Mouse (Mus musculus): ENCODE data around the gene Megf6.
A peak's percentile ranks its signal among the peaks of the same experiment; 100 is the strongest.

Megf6 gene

DNA sequence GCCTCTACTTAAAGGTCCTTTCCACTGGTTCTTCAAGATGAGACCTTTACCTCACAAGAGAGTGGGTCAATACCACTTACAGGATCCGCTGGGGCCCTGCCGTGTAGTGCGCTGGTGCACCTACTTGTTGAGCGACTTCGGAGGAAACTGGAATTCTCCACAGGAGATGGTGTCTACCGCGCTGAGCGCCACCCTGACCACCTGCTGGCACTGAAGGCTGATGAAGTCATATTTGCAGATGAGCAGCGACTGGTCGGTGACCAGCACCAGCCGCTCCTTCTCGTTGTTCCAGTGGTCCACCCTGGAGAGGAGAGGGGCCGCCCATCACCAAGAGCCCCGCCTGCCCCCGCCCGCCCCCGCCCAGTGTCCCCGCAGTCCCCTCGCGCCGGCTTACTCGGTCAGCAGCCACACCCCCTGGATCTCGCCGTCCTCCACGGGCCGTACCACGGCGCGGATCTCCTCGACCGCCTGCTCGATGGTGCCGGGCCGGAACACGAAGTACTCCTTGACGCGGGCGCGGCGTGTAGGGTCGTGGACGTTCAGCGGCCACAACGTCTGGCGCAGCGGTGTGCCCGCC lies 10.5 kb upstream of the Megf6 start:
- DNase-seq (ENCODE audit: low read depth, low spot score) = peak; percentile 44

DNA sequence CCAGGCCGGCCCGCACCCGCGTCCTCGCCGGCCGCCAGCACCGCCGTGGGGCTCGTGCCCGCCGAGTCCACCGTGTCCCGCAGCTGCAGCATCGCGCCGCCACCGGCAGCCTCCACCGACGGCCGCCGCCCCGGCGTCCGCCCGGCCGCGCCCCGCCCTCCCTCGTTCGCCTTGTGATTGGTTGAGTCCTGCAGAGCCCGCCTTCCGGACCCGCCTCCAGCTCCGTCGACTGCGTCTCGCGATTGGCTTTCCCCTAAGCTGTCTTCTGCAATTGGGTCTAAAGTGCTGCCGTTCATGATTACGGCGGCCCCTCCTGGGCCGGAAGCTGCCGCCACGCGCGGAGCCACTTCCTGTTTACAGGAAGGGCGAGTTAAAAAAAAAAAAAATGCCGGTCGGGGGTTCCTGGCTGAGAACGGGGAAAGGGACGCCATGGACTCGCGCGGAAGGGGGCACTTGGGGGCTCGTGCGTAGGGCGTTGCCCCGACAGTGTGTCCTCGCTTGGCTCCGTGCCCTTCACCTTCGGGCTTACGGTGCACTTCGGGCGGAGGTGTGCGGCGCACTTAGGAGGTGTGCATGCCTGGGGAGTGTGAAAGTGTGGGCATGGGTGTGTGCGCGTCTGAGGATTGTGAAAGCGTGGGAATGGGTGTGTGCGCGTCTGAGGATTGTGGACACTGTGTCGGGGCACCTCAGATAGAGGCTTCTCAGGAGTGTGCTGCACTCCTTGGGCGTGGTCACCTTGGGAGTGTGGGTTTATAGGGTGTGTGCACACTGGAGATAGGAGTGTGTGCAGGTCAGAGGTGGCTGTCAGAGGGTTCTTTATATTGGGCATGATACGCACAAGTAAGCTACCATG lies 9.8 kb upstream of the Megf6 start, which contains the start of gene Tprgl:
Gene Tprgl (minus strand): TSS at position 129 of the 853 bp plus-strand sequence.
- peak; percentile 98 for DNase-seq (ENCODE audit: low read depth, low spot score)

DNA sequence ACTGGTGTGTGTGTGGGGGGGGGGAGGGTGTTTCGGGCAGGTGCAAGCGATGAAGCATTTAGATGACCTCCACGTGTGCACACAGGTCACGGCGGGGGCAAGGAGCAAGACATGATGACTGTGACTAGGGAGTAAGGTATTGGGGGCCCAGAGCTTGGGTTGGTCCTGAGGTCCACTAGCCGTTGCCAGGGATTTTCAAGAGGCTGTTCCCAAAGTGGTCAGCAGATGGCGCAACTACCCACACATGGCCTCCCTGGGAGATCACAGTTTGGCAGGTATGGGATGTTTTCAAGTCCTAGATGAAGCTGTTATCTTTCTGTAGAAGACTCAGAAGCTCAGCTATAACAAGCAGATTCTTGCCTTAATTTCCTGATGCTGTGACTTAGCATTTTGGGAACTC lies 7.2 kb upstream of the Megf6 start:
- peak; percentile 84 for DNase-seq (ENCODE audit: low read depth, low spot score)

DNA sequence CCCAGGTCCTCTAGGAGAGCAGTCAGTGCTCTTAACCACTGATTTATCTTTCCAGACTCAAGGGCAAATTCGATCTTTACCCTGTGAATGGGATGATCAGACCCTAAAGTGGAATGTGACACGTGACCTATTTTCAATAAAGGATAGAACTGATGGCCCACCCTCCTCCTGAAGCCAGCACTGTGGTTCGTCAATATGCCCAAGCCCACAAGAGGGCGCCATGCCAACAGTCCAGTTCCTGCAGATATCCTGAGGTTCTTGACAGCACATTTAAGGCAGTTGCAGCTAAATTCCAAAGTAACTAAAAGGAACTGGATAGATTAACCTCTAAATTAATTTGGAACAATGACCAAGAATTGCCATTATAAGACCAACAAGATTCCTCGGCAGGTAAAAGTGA lies 3.5 kb upstream of the Megf6 start:
- DNase-seq (ENCODE audit: low read depth, low spot score) = peak; percentile 67

DNA sequence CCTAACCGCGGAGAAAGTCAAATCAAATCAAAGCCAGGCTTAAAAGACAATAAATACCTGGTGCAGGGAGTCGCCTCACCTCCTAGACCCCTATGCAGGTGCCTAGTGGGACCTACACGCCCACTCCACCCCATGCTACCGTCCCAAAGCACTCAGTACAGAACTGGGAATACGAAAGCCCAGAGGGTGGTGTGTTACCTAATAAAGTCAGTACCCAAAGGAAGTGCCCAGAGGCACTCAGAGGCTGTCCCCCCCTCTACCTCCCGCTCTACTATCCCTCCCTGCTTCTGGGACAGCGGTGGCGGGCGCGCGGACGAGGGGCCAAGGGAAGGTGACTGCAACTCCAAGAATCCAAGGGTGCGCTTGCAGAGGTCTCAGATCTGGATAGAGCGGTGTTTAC lies 509 bp upstream of the Megf6 start:
- DNase-seq (ENCODE audit: low read depth, low spot score) = no peak

DNA sequence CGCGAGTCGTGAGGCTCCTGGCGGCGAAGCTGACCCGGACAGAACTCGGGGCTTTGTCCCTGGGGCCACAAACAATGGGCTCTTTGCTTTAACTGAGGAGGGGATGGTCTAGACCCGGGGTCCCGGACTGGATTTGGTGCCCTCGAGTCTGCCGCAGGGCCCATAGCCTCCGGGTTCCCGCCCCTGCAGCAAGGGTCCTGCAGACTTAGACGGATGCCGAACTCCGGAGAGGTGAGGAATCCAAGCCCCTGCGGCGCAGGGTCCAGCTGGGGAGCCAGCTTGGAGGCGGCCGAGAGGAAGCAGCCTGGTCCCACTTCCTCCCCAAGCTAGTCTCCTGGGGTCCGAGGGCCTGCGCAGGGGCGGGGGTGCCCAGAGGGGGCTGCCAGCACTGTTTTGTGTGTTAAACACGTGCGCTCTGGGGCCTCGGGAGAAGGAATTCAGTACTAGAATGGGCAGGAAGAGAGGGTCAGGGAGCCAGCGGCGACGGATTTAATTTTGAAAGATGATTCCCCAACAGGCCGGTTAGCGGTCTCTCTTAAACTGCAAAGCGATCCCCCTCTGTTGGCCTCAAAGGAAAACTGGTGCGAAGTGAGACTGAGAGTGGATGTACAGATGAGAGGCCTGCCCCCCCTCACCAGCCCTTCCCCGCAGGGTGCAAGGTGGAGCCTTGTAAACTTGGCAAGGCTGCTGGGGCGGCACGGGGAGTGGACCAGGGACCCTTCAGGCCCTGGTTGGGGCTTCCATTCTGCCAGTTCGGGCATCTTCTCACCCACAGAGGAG lies 811 bp downstream of the Megf6 start:
- no peak for DNase-seq (ENCODE audit: low read depth, low spot score)

DNA sequence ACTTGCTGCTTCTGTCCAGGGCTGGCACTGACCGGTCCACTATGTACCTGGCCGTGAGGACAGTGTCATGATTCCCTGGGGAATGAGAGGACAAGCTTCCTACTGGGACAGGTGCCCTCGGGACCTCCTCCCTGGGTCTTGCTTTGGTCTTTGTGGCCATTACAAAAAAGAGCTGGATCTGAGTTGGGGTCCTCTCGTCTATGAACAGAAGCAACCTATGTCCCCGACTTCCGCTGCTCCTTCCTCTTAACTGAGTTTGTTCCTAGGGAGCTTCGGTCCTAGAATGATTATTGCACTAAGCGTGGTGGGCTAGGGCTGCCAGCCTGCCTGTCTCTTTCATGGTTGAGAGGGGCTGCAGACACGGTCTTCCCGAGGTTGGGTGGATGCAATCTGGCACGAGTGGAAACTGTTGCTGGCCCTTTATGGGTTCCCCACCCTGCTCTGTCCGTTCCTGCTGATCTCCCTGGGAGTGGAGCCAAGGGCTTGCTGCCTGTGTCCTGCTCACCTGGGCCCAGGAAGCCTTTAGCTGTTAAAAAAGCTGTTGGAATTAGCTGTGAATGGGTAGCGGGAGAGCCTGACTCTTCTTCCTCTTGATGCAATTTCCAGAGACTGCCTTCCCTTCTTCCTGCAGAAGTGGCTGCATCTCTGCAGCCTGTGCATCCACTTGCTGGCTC lies 1.5 kb downstream of the Megf6 start:
- no peak for DNase-seq (ENCODE audit: low read depth, low spot score)

DNA sequence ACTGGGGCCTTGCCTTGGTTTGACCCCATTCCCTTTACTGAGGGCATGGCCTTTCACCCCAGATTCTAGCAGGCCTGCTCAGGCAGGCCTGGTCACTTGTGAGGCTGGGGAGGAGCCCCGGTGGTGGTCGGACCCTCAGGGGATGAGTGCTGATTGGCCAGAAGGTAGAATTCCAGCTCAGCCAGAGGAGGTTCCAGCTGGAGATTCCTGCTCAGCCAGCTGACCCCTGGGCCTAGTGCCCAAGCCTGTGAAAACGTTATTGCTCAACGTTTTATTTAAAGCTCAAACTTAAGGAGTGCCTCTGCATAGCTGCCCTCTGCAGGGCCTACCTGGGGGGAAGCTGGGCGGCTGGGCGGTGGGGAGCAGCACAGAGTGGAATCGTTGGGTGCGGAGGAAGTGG lies 6.7 kb downstream of the Megf6 start:
- DNase-seq (ENCODE audit: low read depth, low spot score) = no peak

DNA sequence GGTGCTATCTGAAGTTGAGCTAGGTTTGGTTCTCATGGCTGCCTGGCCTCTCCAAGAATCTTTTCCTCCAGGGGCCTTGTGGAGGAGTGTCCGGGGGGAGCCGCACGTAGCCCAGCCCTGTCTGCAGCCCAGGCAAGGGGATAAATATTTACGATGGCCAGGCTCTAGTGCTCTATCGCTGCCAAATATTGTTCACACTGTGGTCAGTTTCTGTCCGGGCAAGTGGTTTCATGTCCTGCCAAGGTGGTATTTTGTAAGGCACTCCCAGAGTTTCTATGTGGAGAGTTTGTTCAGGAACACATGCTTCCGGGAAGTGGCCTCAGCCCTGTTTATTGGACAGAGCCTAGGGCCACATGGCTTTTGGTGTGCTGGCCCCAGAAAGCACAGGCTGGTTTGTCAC lies 10.5 kb downstream of the Megf6 start:
- no peak for DNase-seq (ENCODE audit: low read depth, low spot score)

DNA sequence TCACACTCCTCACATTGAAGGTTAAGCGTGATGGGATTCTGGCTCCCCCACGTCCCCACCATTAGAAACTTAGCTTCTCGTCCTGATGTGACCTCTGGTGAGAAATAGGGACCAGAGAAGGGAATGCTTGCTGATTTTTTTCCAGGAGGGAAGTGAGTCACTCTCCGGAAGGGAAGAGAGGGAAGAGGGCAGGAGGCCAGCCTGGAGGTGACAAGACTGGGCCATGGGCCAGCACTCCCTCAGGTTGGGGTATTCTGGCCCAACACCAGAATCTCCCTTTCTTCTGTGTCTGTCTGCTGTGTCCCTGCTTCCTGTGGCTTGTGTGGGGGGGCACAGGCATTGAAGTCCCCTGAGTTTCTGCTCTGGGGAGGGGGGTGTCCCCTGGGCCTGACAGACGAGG lies 13.0 kb downstream of the Megf6 start:
- DNase-seq (ENCODE audit: low read depth, low spot score) = no peak

DNA sequence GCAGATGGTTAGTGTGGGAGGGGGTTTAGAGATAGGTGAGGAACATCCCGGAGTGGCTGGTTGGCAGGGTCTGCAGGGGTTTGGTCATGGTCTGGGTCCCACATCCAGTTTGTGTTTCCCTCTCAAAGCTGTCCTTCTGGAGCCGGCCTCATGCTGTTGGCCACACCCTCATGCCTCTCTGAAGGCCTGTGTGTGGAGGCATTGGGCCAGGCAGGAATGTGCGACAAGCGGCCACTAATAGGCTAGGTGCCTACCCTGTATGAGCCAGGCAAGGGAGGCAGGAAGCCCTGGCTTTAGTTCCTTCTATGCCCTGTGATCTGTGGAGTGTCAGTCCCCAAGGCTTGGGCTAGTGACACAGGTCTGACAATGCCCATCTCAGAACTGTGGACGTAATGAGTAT lies 14.5 kb downstream of the Megf6 start:
- DNase-seq (ENCODE audit: low read depth, low spot score) = no peak

DNA sequence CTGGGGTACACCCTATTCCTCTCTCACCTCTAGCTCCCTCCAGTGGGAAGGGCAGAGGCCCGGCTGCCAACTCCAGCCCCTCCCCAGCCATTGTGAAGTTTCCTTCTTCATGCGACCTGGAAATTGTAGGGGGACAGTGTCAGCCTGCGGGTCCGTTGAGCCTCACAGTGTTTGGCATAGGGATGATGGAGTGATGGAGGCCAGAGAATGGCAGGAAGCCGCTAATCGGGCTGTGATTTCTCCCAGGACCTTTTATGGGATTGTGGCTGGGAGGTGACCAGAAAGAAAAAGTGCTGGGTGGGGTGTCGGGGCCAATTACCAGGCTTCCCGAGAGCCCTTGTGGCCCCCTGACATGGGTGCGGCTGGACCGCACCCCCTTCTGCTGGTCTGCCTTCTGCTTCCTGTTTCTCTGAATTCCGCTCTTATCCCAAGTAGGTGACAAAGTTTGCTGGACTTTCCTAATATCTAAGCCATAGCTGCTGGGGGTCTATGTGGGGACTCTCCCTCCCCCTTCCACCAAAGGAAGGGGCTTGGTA lies 15.5 kb downstream of the Megf6 start:
- DNase-seq (ENCODE audit: low read depth, low spot score) = no peak

DNA sequence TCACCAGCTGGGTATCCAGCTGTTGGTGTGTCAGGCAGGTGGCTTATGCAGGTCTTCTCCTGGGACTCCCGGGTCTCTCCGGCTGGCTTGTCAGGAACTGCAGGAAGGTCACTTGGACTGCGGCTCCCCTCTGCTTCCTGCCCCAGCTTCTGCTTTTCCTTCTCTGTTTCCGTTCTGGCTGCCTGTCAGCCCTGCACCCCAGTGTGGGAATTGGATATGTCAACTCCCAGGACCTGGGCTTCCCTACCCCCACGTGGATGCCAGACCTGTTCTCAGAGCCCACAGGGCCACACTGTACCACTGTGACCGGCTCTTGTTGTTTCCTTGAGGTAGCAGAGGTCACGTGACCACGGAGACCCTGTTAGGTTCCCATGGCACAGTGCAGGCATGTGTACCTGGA lies 18.4 kb downstream of the Megf6 start:
- no peak for DNase-seq (ENCODE audit: low read depth, low spot score)

DNA sequence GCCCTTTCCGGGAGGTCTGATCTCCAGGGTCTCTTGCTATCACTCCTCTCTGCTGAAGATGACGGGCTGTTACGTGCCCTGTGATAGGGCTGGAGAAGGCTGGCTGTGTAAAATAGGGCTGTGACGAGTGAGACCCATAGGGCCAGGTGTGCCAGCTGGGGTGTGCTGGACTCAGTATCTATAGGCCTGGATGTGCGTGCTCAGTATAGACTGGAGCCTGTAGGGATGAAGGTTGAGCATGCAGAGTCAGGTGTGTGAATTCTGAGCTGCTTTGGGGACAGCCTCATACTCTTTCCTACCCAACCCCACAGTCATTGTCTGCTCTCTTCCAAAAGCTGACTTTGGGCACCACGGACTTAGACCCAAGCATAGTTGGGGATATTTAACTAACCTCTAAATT lies 27.4 kb downstream of the Megf6 start:
- DNase-seq (ENCODE audit: low read depth, low spot score) = no peak

DNA sequence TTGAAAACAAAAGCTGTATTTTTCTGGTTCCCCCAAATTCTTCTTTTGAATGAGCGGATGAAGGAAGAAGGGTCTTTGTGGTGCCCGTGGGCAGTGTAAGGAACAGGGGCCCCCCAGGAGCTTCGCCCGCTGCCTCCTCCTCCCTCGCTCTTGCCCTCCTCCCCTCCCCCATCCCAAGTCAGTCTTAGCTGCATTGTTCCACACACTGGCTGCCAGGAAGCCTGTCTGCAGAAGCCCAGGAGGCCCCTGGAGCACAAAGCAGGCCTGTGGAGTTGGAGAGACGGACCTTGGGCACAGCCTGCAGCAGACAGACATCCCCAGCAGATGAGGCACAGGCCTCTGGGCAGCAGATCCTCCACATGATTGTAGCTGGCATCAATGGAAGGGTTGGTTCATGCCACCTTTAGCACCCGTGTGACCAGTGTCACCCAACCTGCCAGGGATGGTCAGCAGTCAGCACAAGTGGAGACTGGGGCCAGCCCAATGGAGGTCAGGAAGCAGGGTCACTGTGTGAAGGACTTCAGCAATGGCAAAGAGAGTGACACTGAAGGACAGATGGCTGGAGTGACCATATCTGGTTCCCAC lies 27.9 kb downstream of the Megf6 start:
- no peak for DNase-seq (ENCODE audit: low read depth, low spot score)

DNA sequence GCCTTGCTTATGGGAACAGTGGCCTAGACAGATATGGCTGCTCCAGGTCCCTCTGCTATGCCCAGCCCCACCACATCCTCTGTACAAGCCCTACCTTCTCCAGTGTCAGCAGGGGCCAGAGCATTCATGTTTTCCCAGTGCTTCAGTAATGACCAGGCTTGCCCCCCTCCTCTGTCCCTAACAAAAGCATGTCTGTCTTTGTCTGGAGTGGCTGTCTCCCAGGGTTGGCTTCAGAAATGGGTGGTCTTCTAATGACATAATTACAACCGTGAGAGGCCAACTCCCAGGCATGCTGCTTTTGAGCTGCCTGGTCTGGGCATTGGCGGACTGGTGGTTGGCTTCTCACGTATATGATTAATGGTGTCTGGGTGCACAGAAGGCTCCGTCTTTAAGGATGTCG lies 31.0 kb downstream of the Megf6 start:
- DNase-seq (ENCODE audit: low read depth, low spot score) = no peak

DNA sequence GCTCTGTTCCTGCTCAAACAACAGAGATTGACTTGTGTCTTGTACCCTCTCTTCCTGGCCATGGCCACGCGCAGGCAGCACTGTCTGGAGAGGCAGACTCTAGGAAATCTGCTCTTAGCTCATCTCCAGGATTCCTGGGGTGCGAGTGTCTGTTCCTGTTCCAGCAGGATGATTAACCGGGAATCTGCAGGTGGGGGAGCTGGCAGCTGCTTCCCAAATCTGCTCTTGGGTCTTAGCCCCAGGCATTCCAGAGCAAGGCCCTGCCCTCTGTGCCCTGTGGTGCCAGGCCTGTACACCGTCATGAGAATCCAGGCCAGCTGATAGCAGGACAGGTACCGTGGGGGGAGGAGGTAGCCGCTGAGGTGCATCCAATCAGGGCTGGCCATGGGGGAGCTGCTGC lies 34.0 kb downstream of the Megf6 start:
- no peak for DNase-seq (ENCODE audit: low read depth, low spot score)

DNA sequence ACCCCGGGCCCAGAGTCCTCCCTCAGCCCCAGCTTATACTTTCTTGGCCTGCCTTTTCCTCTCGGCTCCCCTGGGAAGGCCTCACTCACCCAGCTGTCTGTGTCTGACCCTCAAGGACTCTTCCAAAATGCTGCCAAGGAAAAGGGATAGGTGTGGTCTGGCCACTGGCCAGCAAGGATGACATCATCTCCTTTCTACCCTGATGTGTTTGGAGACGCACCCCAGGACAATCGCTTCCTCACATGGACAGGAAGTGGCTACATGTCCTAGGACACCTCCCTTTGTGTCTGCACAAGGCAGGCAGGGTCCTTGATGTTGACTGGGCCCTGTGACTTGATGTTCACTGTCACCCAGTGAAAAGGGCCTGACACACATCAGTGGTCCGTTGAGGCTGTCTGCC lies 34.9 kb downstream of the Megf6 start:
- DNase-seq (ENCODE audit: low read depth, low spot score) = no peak

DNA sequence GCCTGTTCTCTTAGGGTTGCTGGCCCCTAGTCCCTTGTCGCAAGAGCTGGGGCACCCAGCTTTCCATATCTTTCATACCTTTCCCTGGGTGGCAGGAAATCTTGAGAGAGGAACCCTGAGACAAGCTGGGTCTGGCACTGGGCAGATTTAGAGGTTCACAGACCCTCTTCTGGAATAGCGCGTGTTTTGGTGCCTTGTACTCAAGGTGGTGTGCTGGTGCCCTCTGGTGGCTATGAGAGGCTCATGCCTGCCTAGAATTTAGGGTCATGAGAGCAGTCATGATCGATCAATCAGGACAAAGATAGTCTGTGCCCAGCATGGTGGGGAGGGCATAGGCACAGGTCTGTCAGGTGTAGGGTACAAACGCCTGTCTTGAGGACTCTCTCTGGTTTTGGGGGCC lies 36.7 kb downstream of the Megf6 start:
- peak; percentile 75 for DNase-seq (ENCODE audit: low read depth, low spot score)

DNA sequence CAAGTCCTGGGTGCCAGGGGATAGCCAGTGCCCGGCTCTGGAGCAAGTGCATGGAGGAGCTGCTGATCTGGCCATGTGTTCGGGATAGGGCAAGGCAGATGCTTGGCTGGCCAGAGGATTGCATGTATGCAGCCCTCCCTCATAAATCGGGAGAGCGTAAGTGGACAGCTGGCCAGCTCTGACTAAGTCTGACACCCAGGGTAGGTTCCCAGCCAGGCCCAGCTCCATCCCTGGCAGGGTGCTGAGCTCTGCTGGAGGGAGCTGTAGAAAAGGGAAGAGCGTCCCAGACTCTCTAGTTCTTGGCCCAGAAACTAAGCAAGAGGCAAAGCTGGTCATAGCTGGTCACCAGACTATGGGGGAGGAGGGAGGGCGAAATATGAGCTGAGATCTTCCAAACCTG lies 38.5 kb downstream of the Megf6 start:
- DNase-seq (ENCODE audit: low read depth, low spot score) = no peak

DNA sequence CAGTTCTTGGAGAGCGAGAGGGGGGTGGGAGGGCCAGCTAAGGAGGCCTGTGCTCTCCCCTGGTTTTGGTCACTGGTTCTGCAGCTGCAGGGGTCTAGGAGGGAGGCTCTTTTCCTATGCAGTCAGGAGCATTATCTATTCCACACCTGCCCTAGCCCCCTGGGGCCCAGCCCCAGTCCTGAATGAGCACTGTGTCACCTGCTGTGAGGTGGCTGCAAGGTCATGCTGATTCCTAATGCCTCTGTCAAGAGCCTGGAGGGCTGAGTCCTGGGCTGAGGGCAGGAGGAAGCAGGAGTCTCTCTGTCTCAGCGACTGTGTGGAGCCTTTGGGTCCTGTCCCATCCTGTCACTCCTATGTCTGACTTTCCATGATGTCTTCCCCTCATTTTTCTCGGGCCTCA lies 39.3 kb downstream of the Megf6 start:
- no peak for DNase-seq (ENCODE audit: low read depth, low spot score)
